16 mouse cellular contexts compared by ENCODE assay signal in genomic region chr4:152961677-152962076, GRCm38 (mm10).
"Had no signal": no experiment of that assay in that cellular context is flagged by ENCODE, and none has a peak within 500 bp of the region (broad histone marks: within the 10 kb centered on the region; RNA-seq: fewer than 3 reads in every experiment).

No protein-coding gene starts in this region.

- H3K27ac ChIP-seq: neural tube, embryonic 13.5 days; neural tube, embryonic 15.5 days; stomach, embryonic 15.5 days; stomach, postnatal 0 days had no signal

- H3K27me3 ChIP-seq: neural tube, embryonic 15.5 days; stomach, embryonic 15.5 days had no signal

- H3K4me2 ChIP-seq: neural tube, embryonic 13.5 days; neural tube, embryonic 15.5 days; stomach, embryonic 15.5 days had no signal

- H3K9me3 ChIP-seq: neural tube, embryonic 15.5 days; stomach, embryonic 15.5 days had no signal

- H3K4me1 ChIP-seq: stomach, embryonic 15.5 days had no signal

- H3K4me3 ChIP-seq: neural tube, embryonic 13.5 days; neural tube, embryonic 15.5 days; stomach, embryonic 15.5 days had no signal

- H3K9ac ChIP-seq: neural tube, embryonic 13.5 days; neural tube, embryonic 15.5 days; stomach, embryonic 15.5 days had no signal

- H3K36me3 ChIP-seq: neural tube, embryonic 13.5 days; neural tube, embryonic 15.5 days; stomach, embryonic 15.5 days had no signal

- DNase-seq: retina, postnatal 1 day; right cerebral cortex, adult 18-20 months; right cerebral cortex, postnatal 14 days; right cerebral cortex, postnatal 25 days; right cerebral cortex, postnatal 4 days; spleen, adult 18-20 months; thymus, adult 18-20 months; thymus, adult 2 months; thymus, postnatal 14 days; thymus, postnatal 25 days; thymus, postnatal 36 days; thymus, postnatal 4 days had no signal
